Mouse (Mus musculus) natural killer cell, adult 2 months (primary cell): ENCODE measurements around the gene Ndrg3.
A peak's percentile ranks its signal among the peaks of the same experiment; 100 is the strongest.
"Not testable (repeated sequence)": the region's sequence is repeated elsewhere in the genome, so short reads cannot be mapped to it uniquely, and the experiment has no call there.

Experiments used
- DNase-seq, 2 experiments: peaks; one replicate each; pipeline ENCODE4 v3.0.0; 2022; ENCODE audit warnings: low spot score in 2 of 2

The Ndrg3 gene

DNA sequence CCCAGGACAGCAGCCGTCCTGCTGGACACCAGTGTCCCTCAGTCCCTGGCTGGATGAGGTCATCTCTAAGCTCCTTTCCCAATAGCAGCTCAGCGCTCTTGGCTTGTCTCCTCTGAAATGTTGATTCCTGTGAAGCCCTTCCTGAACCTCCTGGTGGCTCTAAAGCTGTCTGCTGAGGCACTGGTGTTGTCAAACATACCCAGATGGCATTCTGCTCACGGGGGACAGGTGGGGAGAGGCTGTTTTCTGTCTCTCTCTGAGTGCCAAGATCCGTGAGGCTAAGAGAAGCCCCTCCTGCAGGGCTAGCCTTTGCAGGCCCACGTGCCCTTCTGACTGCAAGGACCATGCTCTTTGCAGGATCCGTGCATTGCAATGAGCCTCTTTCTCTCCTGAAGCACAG lies 51.9 kb downstream of the Ndrg3 start:
- DNase-seq = not testable (repeated sequence)

DNA sequence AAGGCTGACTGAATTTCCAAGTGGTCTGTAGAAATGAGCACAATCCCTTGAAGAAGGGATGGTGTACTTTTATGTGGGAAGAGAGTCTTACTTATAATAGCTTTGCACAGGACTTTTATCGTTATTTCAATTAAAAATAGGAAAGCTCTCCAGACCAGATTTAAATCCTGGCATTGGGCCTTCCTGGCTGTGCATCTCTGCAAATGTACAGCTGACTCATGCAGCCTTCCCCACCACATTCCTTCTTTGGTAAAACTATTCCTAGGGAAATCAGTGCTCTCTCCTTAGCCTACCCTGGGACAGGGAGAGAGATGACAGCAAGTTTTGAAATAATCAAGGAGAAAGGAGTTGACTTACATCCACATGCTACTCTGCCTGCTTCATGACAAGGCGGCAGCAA lies 54.1 kb downstream of the Ndrg3 start:
- DNase-seq = no peak

DNA sequence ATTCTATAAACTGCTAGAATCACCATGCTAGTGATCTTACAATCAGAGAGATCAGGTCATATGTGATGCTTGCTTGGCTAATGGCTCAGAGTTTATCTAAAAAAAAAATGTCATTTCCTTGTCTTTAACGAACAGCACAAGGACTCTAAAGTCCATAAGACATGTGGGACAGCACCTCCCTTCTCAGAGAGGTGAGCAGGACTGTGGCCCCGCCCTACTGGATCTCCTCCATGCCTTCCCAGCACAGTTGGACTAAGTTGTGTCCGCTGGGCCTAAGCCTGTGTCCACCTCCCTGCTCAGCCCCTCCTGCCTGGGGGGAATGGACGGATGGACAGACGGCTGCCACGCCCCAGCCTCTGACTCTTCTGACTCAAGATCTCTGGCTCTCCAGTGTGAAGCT lies 56.9 kb downstream of the Ndrg3 start:
- DNase-seq = no peak

DNA sequence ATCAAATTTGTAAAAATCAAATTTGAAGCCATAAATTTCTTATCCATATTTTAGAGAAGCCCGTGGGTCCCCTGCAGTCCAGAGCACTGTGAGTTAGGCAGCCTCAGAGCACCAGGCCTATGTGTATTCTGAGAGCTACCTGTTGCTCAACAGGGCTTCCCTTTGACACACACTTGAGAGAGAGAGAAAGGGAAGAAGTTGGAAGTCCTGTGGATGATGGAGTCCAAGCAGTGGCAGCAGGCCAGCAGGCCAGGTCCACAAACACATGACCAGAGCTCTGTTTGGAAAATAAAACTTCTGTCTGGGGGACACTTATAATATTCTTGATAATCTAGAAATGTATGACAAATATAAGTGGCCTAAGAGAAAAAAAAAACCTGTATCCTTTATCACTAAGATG lies 58.4 kb downstream of the Ndrg3 start:
- DNase-seq = no peak

DNA sequence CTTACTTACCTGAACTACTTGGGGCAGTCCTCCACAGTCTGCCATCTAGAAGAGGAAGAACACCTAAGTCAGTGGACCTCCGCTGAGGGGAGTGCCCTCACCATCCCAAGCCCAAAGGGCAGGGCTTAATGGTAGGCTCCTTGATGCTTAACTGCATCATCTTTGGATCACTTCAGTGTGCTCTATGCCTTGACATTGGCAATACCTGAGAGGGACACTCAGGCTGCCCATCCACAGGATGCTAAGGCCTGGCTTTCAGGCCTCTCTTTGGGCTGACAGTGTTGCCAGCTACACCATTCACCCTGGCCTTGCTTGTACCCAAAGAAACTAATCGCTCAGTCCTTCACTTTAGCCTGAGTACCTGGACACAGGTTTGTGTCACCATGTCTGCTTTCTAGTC lies 60.4 kb downstream of the Ndrg3 start:
- no peak for DNase-seq

DNA sequence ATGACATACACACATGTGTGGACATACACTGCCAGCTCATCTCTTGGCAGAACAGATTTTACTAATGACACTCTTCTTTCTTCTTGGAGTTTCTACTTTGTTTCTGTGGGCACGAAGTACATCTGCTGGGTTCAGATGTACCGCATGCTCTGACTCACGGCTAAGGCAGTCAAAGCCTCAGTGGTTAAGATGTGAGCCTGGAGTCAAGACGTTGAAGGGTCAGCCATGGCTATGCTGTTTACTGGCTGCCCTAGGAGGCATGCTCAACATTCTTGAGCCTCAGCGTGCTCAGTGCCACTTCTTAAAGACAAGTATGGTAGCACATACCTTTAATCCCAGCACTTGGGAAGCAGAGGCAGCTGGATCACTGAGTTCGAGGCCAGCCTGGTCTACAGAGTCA lies 61.3 kb downstream of the Ndrg3 start:
- DNase-seq = no peak

DNA sequence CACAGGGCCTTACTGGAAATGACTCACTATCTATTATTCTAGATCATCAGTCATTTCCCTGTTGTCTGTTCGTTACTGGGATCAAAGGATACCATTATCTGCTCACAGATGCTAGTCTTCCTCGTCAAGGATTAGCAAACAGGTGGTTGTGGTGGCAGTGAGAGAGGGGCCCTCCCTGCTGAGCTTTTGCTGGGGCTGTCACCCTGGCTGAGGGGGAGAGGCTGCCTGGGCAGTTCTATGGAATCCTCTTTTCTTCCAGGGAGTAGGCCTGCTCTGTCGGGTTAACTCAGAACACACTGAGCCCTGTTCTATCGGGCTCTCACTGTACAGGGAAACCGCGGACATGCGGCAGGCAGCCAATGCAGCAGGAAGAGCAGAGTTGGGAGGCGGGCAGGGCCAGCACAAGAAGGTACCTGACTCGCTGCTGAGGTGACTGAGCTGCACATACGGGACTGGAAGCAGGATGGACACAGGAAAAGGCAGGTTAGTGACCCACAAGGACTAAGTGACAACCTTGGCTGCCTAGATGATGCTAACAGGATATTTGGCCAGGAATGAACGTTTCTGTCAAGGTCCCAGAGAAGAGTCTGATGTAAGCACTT lies 62.2 kb downstream of the Ndrg3 start:
- DNase-seq = no peak

DNA sequence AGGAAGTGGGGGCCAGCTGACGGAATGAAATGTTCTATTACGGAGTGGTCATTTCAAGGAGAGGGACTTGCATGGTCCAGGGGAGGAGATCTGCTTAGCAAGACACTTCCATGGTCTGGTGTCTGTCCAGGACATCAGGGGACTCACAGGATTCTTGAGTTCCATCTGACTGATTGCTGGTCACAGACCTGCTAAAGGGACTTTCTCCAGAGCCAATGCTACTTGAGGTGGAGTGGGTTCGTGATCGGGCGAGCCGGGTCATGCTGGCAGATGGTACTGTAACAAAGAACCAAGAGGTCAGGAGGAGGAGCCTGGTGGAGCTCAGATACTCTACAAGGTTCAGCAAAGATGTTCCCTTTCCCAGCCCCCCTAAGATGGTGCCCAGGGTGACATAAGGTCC lies 63.2 kb downstream of the Ndrg3 start:
- DNase-seq = no peak

DNA sequence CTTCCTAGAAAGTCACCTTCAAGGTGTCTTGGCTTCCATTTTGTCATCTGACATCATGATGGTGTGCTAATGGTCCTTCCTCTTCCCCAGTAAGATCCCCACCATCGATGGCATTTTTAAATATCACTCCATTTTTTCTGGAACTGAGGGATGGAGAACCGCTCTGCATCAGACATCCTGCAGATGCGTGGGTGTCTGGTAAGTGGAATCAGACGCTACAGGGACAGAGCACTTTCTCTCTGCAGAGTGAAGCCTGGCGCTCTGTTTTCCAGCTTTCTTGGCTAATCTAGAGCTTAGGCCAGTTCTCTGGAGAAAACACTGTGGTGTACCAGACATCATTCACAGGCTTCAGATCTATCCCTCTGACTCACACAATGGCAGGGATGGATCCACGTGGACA lies 64.2 kb downstream of the Ndrg3 start:
- no peak for DNase-seq

DNA sequence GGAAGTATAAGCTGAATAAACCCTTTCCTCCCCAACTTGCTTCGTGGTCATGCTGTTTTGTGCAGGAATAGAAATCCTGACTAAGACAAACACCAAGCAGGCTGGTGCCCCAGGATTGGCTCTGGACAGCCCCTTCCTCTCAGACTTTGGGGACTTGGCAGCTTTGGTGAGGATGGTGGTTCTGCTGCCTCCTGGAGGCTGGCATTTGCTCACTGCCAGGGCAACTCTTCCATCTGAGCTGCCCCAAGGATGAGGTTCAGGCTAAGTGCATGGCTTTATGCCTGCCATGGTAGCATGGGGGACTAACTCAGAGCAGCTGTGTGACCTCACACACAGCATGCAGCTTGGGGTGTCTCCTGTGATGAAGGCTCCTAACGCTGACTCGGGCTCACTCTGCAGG lies 66.2 kb downstream of the Ndrg3 start:
- not testable (repeated sequence) for DNase-seq

DNA sequence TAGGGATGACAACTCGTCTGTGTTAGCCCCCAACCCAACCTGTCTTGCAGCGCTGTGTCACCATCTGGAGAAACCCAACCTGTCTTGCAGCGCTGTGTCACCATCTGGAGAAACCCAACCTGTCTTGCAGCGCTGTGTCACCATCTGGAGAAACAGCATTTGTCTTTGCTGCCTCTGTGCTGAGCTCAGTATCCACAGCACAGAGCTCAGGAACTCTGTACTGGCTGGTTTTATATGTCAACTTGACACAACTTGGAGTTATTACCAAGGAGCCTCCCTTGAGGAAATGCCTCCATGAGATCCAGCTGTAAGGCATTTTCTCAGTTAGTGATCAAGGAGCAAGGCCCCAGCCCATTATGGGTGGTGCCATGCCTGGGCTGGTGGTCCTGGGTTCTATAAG lies 66.8 kb downstream of the Ndrg3 start:
- not testable (repeated sequence) for DNase-seq

DNA sequence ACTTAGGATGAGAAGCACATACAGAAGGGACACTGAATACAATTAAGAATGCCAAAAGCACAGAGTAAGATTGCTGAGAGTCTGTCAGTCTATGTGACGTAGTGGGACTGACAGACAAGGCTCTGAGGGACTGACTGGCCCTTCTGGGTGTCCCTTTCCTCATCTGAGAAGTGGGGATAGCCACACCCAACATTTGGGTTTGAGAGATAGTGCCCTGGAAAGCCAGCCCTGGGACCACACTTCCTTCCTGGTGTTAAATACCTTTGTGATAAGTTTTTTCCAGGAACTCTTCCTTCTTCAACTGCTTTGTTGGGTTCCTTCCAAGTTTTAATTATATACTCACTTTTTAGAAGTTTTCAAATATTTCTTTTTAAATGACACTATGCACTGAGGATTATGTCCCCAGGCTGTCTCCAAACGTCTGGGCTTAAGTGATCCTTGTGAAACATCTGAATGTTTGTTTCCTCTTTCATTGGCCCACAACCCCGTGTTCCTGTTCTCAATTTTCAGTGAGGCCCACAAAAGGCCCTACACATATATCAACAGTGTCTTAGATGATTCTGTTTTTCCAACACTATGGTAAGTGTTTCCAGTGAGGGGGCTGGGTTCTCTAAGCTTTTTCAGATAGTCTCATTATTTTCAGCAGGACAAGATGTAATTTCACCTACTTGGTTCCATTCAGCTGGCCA lies 67.5 kb downstream of the Ndrg3 start:
- no peak for DNase-seq

DNA sequence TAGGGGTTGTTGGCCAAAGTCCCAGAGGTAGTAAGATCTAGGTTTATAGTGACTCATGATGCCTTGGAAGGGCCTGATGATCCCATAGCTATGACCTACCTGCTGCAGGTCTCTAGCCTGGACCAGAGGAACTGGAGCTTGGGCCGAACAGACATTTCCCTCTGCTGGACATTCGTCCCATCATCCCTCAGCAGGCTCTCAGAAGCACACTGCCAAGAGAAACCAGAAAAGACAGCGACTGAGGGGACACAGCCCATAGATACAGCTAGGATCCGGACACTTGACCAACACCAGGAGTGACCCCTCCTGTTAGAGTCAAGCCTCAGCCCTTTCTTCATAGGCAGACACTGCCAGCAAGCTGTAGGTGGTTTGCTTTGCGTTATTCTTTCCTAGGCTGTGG lies 68.8 kb downstream of the Ndrg3 start:
- DNase-seq = no peak

DNA sequence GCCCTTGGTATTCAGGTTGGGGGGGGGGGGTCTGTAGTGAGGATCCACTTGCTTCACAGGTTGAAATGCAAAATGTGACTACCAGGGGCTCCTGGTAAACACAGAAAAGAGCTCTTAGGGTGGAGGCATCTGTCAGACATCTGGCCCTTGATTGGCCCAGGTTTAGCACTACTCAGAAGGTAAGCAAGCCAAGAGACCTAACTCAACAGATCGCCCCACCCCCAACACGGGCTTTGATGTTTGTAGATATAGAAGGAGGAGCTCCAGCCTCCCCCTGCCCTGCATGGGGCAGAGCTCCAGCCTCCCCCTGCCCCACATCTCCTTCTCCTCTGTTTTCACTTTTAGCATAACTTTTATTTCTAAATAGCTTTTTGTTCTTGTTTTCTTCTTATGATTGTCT lies 72.1 kb downstream of the Ndrg3 start:
- no peak for DNase-seq

DNA sequence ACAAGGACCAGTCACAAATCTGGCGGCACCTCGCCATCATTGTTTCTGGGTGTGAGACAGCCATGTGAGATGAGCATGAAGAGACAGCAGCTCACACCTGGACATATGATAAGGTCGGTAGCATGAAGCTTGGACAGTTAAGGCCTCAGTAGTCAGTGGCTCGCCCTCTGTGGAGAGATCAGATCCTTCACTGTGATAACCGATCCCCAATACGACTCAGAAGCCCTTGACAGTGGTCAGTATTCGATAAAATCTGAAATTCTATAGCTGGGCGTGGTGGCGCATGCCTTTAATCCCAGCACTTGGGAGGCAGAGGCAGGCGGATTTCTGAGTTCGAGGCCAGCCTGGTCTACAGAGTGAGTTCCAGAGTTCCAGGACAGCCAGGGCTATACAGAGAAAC lies 72.7 kb downstream of the Ndrg3 start:
- not testable (repeated sequence) for DNase-seq

DNA sequence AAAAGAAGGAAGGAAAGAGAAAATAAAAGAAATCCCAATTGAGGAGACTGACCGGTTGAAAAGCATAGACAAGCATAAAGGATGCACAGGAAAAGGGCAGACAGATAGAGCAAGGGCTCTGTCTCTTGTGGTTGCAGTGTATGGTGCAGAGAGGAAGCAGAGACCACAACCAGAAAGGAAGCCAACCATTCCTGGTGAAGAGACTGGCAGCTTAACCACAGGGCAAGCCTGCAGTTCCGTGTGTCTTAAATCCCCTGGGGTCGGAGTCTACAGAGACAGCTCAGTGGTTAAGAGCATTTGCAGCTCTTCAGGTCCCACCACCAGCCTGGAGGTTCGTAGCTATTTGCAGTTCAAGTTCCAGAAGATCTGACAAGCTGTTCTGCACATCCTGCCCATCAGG lies 73.3 kb downstream of the Ndrg3 start:
- peak; percentile 28 to 42 for DNase-seq

DNA sequence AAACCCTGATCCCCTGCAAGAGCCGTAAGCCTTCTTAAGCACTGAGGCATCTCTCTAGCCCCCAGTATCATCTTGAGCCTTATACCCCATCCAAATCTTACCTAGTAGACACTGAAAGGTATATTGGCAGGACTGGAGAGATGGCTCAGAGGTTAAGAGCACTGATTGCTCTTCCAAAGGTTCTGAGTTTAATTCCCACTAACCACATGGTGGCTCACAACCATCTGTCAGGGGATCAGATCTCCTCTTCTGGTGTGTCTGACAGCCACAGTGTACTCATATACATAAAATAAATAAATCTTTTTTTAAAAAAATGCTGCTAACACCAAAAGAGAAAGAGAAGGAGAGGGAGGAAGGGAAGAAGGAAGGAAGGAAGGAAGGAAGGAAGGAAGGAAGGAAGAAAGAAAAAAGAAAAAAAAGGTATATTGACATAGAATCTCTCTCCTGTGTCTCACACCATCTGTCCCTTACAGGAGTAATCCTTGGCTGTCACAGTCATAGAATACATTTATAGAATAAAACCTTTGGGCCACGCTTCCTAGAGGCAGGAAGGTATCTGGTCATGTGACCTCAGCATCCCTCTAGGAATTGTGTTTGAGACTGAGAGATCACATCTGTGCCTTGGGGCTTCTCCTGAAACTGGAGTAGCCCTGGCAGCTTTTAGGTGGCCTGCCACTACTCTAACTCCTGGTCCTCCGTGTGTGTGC lies 75.3 kb downstream of the Ndrg3 start:
- no peak for DNase-seq

DNA sequence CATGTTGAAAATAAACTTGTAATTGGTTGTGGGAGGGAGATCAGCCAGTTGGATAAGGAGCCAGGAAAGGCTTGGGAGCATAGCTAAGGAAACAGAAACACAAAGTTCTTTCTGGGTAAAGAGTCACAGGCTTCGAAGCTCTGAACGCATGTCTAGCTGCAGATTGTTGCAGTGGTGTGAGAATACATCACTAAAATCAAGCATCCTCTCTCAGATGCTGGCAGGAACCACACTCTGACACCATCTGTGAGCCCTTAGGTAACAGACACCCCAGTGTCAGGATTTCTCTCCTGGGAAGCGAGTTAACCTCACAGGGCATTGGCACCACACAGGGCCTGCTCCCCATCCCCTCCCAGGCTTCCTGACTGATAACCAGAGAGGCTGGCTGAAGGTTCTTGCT lies 76.3 kb downstream of the Ndrg3 start:
- no peak for DNase-seq

DNA sequence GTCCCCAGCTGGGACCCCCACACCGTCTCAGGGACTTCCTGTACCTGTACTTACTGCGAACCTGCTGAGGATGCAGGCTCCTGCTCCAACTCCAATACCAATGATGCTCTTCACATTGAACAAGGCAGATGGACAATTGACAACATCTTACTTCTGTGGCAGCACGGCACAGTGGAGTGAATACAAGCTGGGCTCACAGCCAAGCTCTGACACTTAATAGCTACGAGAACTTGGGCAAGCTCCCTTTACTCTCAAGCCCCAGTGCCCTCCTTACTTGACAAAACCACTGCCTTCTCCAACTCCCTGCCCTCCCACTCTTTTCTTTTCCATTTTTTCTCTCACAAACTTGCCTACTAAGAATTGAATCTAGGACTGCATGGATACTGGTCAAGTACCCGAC lies 78.7 kb downstream of the Ndrg3 start:
- DNase-seq = no peak

DNA sequence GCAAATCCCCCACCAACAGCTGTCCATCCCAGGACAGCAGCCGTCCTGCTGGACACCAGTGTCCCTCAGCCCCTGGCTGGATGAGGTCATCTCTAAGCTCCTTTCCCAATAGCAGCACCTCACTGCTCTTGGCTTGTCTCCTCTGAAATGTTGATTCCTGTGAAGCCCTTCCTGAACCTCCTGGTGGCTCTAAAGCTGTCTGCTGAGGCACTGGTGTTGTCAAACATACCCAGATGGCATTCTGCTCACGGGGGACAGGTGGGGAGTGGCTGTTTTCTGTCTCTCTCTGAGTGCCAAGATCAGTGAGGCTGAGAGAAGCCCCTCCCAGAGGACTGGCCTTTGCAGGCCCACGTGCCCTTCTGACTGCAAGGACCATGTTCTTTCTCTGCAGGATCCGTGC lies 85.9 kb downstream of the Ndrg3 start:
- not testable (repeated sequence) for DNase-seq

DNA sequence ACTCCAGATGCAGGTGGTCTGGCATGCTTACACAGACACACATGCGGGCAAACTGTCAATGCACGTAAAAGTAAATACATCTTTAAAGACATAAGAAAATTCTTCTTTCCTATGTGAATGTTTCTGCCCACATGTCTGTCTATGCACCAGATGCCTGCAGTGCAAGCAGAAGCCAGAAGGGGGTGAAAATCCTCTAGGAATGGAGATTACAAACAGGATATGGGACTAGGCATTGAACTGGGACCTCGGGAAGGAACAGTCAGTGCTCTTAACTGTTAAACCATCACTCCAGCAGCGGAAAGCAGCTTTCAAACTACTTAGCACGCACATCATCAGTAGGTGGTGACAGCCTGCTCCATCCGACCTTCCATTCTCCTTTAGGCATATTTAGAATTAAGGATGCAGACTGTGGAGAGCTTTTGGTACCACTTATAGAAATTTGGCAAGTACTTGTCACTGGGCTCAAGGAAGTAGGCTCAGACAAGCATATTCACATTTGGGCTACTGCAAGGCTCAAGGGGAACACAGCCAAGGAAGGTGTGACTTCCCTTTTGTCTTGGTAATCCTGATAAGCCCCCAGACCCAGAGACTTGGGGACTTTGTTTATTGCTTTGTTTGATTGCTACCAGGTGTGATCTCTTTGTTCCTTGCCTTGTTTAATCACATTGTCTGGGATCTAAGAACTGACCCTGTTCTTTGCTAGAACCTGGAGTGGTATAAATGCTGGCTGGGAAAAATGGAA lies 86.7 kb downstream of the Ndrg3 start:
- no peak for DNase-seq

DNA sequence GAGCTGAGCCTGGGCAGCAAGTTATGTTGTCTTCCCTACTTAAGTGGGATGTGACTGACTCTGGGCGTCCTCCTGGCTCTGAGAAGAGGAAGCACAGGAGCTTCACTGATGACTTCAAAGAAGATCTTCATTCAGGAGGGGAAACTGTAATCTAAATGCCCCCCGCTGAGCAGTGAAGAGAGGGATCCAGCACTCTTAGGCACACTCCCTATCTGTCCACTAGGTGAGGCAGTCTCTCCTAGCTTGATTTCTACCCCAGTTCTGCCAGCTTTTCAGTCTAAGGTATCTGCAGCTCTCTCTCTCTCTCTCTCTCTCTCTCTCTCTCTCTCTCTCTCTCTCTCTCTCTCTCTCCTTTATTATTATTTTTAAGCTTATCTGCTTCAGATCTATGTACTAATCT lies 88.5 kb downstream of the Ndrg3 start:
- DNase-seq = no peak

DNA sequence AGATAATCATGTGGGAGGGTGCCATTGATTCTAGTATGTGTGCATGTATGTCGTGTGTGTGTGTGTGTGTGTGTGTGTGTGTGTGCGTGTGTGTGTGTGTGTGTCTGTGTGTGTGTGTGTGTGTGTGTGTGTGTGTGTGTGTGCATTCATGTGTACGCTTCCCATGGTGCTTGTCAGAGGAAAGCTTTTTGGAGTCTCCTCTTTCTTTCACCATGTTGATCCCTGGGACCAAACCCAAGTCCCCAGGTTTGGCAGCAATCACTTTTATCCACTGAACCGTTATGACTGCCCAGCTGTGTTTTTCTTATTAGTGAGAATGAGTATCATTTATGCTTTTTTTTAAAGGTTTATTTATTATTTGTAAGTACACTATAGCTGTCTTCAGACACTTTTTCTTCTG lies 89.4 kb downstream of the Ndrg3 start:
- not testable (repeated sequence) for DNase-seq
